Mouse (Mus musculus): ENCODE results near the gene Ccdc65. TPM values are rescaled to one million over a fixed set of nuclear protein-coding genes. Genes with fewer than 3 reads are reported as not detected.
A peak's percentile ranks its signal among the peaks of the same experiment; 100 is the strongest.

Ccdc65 gene
- polyA plus RNA-seq (2015; fragmentation: Nextera tagmentation; extraction: Ambion mirVana) = 0.70 and 0.76 TPM in 2 replicates

DNA sequence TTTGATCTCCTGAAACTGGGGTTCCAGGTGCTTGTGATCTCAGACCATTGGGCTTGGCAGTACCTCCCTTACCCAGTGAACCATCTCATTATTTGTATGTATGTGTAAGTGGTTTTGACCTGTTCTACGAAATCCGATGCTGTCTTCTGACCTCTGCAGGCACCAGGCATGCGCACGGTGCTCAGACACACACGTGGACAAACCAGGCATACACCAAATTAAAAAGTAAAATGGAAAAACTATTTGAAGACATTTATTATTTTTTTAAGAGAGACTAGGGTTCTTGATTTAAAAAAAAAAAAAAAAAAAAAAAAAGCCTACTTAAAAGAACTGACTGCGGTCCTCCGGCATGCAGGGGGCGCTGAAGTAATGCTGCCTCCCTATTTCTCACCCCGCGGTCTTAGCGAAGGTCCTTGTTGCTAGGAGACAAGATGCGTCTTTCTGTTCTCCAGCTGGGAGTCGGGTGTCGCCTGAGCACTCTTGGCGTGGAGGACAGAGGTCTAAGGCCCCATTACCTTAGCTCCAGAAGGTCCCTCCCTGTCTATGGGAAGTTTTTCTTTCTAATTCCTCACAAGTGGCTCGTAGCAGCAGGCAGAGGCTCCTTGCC is at the start of gene Ccdc65:
TSS of gene Ccdc65 (plus strand) at position 442 of the 607 bp plus-strand sequence.
- no peak for TF ChIP-seq EP300 (optimal IDR thresholded peaks at IDR 0.05)
- TF ChIP-seq CTCF (IDR thresholded peaks at IDR 0.05; ENCODE audit: low read depth) = peak; percentile 87
- DNase-seq (ENCODE audit: low spot score) (peak; percentile 88), ATAC-seq (ENCODE audit: low FRiP score, low TSS enrichment) (peak; percentile 86)
- no peak within 1 kb of the TSS for H3K27ac ChIP-seq (replicated peaks)
- no peaks in the 10 kb centered on the region for H3K9me3 ChIP-seq (ENCODE audit: control insufficient read depth, low read length)
- no peaks in the 10 kb centered on the region for H3K4me1 ChIP-seq (replicated peaks; ENCODE audit: control insufficient read depth, insufficient read depth)
- H3K9ac ChIP-seq (ENCODE audit: low read length) = 0 out of 2 replicates have a peak within 1 kb of the TSS, but pooled peaks have one; percentile 38
- peak within 1 kb of the TSS; percentile 33 for H3K4me3 ChIP-seq (ENCODE audit: low read depth, low read length)
- peak within 1 kb of the TSS; percentile 51 for H3K4me2 ChIP-seq (replicated peaks; ENCODE audit: low read depth)
- WGBS = 21% methylated on average over 16 of the region's 16 CpGs
- H3K27me3 ChIP-seq (ENCODE audit: control insufficient read depth, insufficient read depth, low read length) = no peaks in the 10 kb centered on the region
- H3K36me3 ChIP-seq (ENCODE audit: control insufficient read depth, insufficient read depth, low read length) = no peaks in the 10 kb centered on the region

DNA sequence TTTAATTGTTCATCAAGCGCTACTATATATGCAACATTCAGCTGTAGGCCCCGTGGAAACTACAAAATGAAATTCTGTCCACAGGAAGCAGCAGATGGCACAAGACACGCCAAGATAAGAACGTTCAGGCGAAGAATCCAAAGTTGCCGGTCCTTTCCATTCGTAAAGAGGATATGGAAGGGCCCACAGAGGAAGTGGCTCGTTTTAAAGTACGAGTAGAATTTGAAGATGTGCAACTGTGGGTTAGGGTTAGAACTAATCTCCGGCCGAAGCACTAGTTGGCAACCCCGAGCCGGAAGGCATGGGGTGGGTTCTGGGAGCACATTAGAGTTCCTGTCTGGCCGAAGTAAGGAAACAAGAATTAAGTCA is 45.8 kb upstream of the Ccdc65 start:
- WGBS = under 1% methylated on average over 14 of the region's 14 CpGs
- no peak; the same call in 1 of the 2 replicates for ATAC-seq (ENCODE audit: low FRiP score, low TSS enrichment)

DNA sequence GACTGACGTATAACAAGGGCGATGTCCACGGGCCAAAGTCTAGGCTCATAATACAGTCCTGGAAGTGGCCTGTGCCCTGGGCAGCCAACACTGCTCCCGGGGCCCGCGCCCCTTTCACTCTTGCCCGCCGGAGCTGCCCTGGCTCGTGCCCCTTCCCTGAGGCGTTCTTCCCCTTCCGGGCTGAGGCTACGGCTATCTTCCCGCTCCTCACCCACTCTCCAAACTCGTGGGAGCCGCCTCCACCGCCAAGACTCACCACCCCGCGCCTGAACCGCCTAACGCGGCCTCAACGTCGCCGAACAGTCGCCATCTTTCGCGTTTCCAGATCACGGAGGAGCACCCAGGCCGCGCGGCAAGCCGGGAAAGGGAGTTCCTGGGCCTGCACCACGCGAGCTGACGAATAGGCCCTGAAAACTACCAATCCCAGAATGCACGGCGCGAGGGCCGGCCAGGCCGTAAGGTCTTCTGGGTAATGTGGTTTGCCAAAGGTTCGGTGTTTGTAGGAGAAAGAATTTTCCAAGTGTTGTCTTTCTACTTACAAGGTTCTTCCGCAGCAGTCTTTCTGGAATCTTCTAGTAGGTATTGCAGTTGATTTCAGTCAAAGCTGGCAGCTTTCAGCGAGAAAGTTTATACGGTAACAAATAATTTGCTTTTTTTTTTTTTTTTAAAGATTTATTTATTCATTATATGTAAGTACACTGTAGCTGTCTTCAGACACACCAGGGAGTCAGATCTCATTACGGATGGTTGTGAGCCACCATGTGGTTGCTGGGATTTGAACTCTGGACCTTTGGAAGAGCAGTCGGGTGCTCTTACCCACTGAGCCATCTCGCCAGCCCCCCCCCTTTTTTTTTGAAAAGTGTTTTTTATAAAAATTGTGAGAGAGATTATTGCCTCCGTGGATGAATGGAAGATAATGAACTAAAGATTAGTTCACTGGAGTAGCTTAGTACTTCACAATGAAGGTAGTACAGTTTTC is 45.2 kb upstream of the Ccdc65 start, which contains the start of gene Ddx23:
TSS of gene Ddx23 (minus strand) at position 328 of the 979 bp plus-strand sequence.
- peak within 1 kb of the TSS; percentile 96 for H3K27ac ChIP-seq (replicated peaks)
- TF ChIP-seq EP300 (optimal IDR thresholded peaks at IDR 0.05) (no peak), CTCF (IDR thresholded peaks at IDR 0.05; ENCODE audit: low read depth) (peak; percentile 7)
- ATAC-seq (ENCODE audit: low FRiP score, low TSS enrichment) (peak; percentile 96), DNase-seq (ENCODE audit: low spot score) (peak; percentile 97)
- H3K4me3 ChIP-seq (ENCODE audit: low read depth, low read length) = peak within 1 kb of the TSS; percentile 86
- H3K4me2 ChIP-seq (replicated peaks; ENCODE audit: low read depth) = peak within 1 kb of the TSS; percentile 53
- peak within 1 kb of the TSS; percentile 88 for H3K9ac ChIP-seq (ENCODE audit: low read length)
- 3% methylated on average over 47 of the region's 48 CpGs for WGBS
- no peaks in the 10 kb centered on the region for H3K9me3 ChIP-seq (ENCODE audit: control insufficient read depth, low read length)
- peaks cover 5% of the 10 kb centered on the region for H3K36me3 ChIP-seq (ENCODE audit: control insufficient read depth, insufficient read depth, low read length)
- H3K4me1 ChIP-seq (replicated peaks; ENCODE audit: control insufficient read depth, insufficient read depth) = no peaks in the 10 kb centered on the region
- no peaks in the 10 kb centered on the region for H3K27me3 ChIP-seq (ENCODE audit: control insufficient read depth, insufficient read depth, low read length)

More for the DNA sequence above, 45.8 kb upstream of the Ccdc65 start:
- H3K27me3 ChIP-seq (ENCODE audit: control insufficient read depth, insufficient read depth, low read length) = no peaks in the 10 kb centered on the region
- H3K4me3 ChIP-seq (ENCODE audit: low read depth, low read length) = peak overlapping the region; percentile 86
- no peaks in the 10 kb centered on the region for H3K4me1 ChIP-seq (replicated peaks; ENCODE audit: control insufficient read depth, insufficient read depth)
- H3K9ac ChIP-seq (ENCODE audit: low read length) = peak overlapping the region; percentile 88
- H3K27ac ChIP-seq (replicated peaks) = peak overlapping the region; percentile 96
- TF ChIP-seq CTCF (IDR thresholded peaks at IDR 0.05; ENCODE audit: low read depth) = no peak
- TF ChIP-seq EP300 (optimal IDR thresholded peaks at IDR 0.05) = no peak
- H3K9me3 ChIP-seq (ENCODE audit: control insufficient read depth, low read length) = no peaks in the 10 kb centered on the region
- H3K4me2 ChIP-seq (replicated peaks; ENCODE audit: low read depth) = peak overlapping the region; percentile 53
- peaks cover 11% of the 10 kb centered on the region for H3K36me3 ChIP-seq (ENCODE audit: control insufficient read depth, insufficient read depth, low read length)
- no peak for DNase-seq (ENCODE audit: low spot score)

DNA sequence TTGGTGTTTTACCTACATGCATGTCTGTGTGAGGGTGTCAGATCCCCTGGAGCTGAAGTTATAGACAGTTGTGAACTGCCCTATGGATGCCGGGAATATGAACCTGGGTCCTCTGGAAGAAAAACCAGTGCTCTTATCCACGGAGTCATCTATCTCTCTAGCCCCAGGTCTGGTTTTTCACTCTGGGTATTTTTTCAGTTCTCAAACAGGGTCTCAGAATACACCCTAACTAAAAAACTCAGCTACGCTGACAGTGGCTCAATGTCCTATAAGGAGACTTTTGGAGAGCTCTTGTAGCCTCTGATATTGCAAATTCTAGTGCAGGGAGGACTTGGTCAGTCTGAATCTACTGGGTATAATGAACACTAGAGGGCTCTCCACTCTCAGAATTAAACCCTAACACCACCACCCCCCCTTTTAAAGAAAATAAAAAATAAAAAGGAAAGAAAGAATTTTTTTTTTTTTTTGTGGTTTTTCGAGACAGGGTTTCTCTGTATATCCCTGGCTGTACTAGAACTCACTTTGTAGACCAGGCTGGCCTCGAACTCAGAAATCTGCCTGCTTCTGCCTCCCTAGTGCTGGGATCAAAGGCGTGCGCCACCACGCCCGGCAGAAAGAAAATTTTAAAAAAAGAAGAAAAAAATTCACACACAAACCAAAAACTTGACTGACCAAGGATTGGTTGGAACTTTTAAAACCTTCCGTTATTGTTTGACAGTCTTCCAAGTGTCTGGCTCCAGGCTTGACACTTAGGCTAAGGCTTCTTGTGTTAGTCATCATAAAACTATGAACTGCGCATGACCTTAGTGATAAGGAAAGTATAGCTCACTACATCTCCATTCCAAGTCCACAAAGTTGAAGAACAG is 43.7 kb upstream of the Ccdc65 start:
- no peak overlapping the region for H3K27ac ChIP-seq (replicated peaks)
- H3K4me3 ChIP-seq (ENCODE audit: low read depth, low read length) = no peak overlapping the region
- DNase-seq (ENCODE audit: low spot score) (no peak), ATAC-seq (ENCODE audit: low FRiP score, low TSS enrichment) (no peak)
- peak; percentile 73 for TF ChIP-seq CTCF (IDR thresholded peaks at IDR 0.05; ENCODE audit: low read depth)
- no peak for TF ChIP-seq EP300 (optimal IDR thresholded peaks at IDR 0.05)
- H3K9me3 ChIP-seq (ENCODE audit: control insufficient read depth, low read length) = no peaks in the 10 kb centered on the region
- no peak overlapping the region for H3K4me2 ChIP-seq (replicated peaks; ENCODE audit: low read depth)
- no peak overlapping the region for H3K9ac ChIP-seq (ENCODE audit: low read length)
- H3K36me3 ChIP-seq (ENCODE audit: control insufficient read depth, insufficient read depth, low read length) = no peaks in the 10 kb centered on the region
- 70% methylated on average over 11 of the region's 11 CpGs for WGBS
- no peaks in the 10 kb centered on the region for H3K27me3 ChIP-seq (ENCODE audit: control insufficient read depth, insufficient read depth, low read length)
- no peaks in the 10 kb centered on the region for H3K4me1 ChIP-seq (replicated peaks; ENCODE audit: control insufficient read depth, insufficient read depth)

DNA sequence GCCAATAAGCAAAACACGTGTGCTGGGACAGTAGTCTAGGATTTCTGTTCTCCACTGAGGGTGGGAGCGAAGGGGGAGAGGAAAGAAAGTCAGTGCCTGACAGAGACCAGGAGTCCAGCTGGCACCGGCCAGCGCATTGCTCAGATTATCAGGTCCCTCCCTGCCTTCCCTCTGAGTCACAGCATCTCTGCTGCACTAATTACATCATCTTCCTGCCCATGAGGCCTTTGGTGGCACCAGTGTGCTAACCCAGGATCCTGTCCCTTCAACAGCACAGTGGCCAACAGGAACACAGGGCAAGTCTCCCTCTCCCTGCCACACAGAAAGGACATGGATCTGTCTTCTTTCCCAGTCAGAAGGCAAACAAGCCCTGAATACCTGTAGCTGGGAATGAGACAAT is 35.4 kb upstream of the Ccdc65 start:
- no peak overlapping the region for H3K27ac ChIP-seq (replicated peaks)
- H3K9me3 ChIP-seq (ENCODE audit: control insufficient read depth, low read length) = no peaks in the 10 kb centered on the region
- DNase-seq (ENCODE audit: low spot score) (peak; percentile 45), ATAC-seq (ENCODE audit: low FRiP score, low TSS enrichment) (peak; percentile 60; the same call in 1 of the 2 replicates)
- no peaks in the 10 kb centered on the region for H3K36me3 ChIP-seq (ENCODE audit: control insufficient read depth, insufficient read depth, low read length)
- H3K9ac ChIP-seq (ENCODE audit: low read length) = no peak overlapping the region
- H3K4me3 ChIP-seq (ENCODE audit: low read depth, low read length) = no peak overlapping the region
- no peak overlapping the region for H3K4me2 ChIP-seq (replicated peaks; ENCODE audit: low read depth)
- H3K4me1 ChIP-seq (replicated peaks; ENCODE audit: control insufficient read depth, insufficient read depth) = no peaks in the 10 kb centered on the region
- TF ChIP-seq CTCF (IDR thresholded peaks at IDR 0.05; ENCODE audit: low read depth) (no peak), EP300 (optimal IDR thresholded peaks at IDR 0.05) (no peak)
- no peaks in the 10 kb centered on the region for H3K27me3 ChIP-seq (ENCODE audit: control insufficient read depth, insufficient read depth, low read length)
- WGBS = 57% methylated on average over 4 of the region's 4 CpGs
